Comparison of ENCODE assay signal across 8 mouse cellular contexts in genomic region chr12:4037511-4037910, GRCm38 (mm10). TPM values are rescaled to one million over a fixed set of nuclear protein-coding genes. Genes with fewer than 3 reads are reported as not detected.
DNase-seq lines count a peak whose midpoint lies in the region; ATAC-seq and TF ChIP-seq lines count a peak whose summit lies in the region.

No protein-coding gene starts in this region.

- DNase-seq in heart, postnatal 0 days (ENCODE audit: low spot score) = no peak
- DNase-seq in heart, postnatal 4 days = no peak
- DNase-seq in embryonic facial prominence, embryonic 10.5 days (ENCODE audit: low spot score) = no peak
- no peak for DNase-seq in hindbrain, embryonic 11.5 days (ENCODE audit: low spot score)
- no peak for DNase-seq in midbrain, embryonic 14.5 days
- no peak for DNase-seq in right cerebral cortex, postnatal 25 days
- no peak for DNase-seq in layer of hippocampus, adult 18-20 months (ENCODE audit: low spot score in 2 of 2)
- no peak for DNase-seq in lung, postnatal 14 days

- peak overlapping the region; percentile 61; the same call in 1 of the 2 replicates for H3K9ac ChIP-seq in heart, postnatal 0 days (replicated peaks; ENCODE audit: low read depth, low read length)
- H3K9ac ChIP-seq in hindbrain, embryonic 11.5 days (ENCODE audit: low read depth, low read length) = peak overlapping the region; percentile 74
- peak overlapping the region; percentile 93 for H3K9ac ChIP-seq in midbrain, embryonic 14.5 days (replicated peaks; ENCODE audit: low read length)

- H3K27ac ChIP-seq in heart, postnatal 0 days (ENCODE audit: low read depth) = no peak overlapping the region
- H3K27ac ChIP-seq in embryonic facial prominence, embryonic 10.5 days (replicated peaks) = no peak overlapping the region
- H3K27ac ChIP-seq in hindbrain, embryonic 11.5 days (ENCODE audit: low read depth, low read length) = no peak overlapping the region
- H3K27ac ChIP-seq in midbrain, embryonic 14.5 days (replicated peaks; ENCODE audit: low read depth, low read length) = peak overlapping the region; percentile 86; the same call in 1 of the 2 replicates

- peak overlapping the region; percentile 90 for H3K4me2 ChIP-seq in heart, postnatal 0 days (ENCODE audit: low read depth, low read length)
- H3K4me2 ChIP-seq in hindbrain, embryonic 11.5 days (replicated peaks; ENCODE audit: low read depth, low read length) = peak overlapping the region; percentile 72
- H3K4me2 ChIP-seq in midbrain, embryonic 14.5 days (ENCODE audit: low read length) = peak overlapping the region; percentile 62

- 31% methylated on average over 5 of the region's 5 CpGs for WGBS in heart, postnatal 0 days
- 26% methylated on average over 5 of the region's 5 CpGs for WGBS in embryonic facial prominence, embryonic 10.5 days
- 29% methylated on average over 5 of the region's 5 CpGs for WGBS in hindbrain, embryonic 11.5 days
- 24% methylated on average over 5 of the region's 5 CpGs for WGBS in midbrain, embryonic 14.5 days

- H3K4me1 ChIP-seq in heart, postnatal 0 days (ENCODE audit: control insufficient read depth, insufficient read depth) = peaks cover 12% of the 10 kb centered on the region; the same call in 1 of the 2 replicates
- peaks cover 24% of the 10 kb centered on the region for H3K4me1 ChIP-seq in embryonic facial prominence, embryonic 10.5 days
- H3K4me1 ChIP-seq in hindbrain, embryonic 11.5 days (replicated peaks; ENCODE audit: control insufficient read depth, insufficient read depth, low read length) = peaks cover 7% of the 10 kb centered on the region
- H3K4me1 ChIP-seq in midbrain, embryonic 14.5 days (ENCODE audit: control insufficient read depth, insufficient read depth, low read length) = peaks cover 22% of the 10 kb centered on the region

- H3K36me3 ChIP-seq in heart, postnatal 0 days (replicated peaks; ENCODE audit: control insufficient read depth, insufficient read depth, low read length) = no peaks in the 10 kb centered on the region
- H3K36me3 ChIP-seq in embryonic facial prominence, embryonic 10.5 days (replicated peaks) = no peaks in the 10 kb centered on the region
- no peaks in the 10 kb centered on the region for H3K36me3 ChIP-seq in hindbrain, embryonic 11.5 days (ENCODE audit: control insufficient read depth, insufficient read depth, low read length)
- no peaks in the 10 kb centered on the region for H3K36me3 ChIP-seq in midbrain, embryonic 14.5 days (ENCODE audit: control insufficient read depth, insufficient read depth, low read length)

- H3K4me3 ChIP-seq in heart, postnatal 0 days (ENCODE audit: low read depth, low read length) = peak overlapping the region; percentile 75
- H3K4me3 ChIP-seq in embryonic facial prominence, embryonic 10.5 days = peak overlapping the region; percentile 90
- H3K4me3 ChIP-seq in hindbrain, embryonic 11.5 days (ENCODE audit: low read depth, low read length) = peak overlapping the region; percentile 83
- H3K4me3 ChIP-seq in midbrain, embryonic 14.5 days (replicated peaks; ENCODE audit: low read depth, low read length) = peak overlapping the region; percentile 97

- H3K9me3 ChIP-seq in heart, postnatal 0 days (replicated peaks; ENCODE audit: control insufficient read depth, low read length) = no peaks in the 10 kb centered on the region
- no peaks in the 10 kb centered on the region for H3K9me3 ChIP-seq in embryonic facial prominence, embryonic 10.5 days
- no peaks in the 10 kb centered on the region for H3K9me3 ChIP-seq in hindbrain, embryonic 11.5 days (ENCODE audit: control insufficient read depth, low read length)
- no peaks in the 10 kb centered on the region for H3K9me3 ChIP-seq in midbrain, embryonic 14.5 days (ENCODE audit: control insufficient read depth, low read length)

- no peak for ATAC-seq in heart, postnatal 0 days (ENCODE audit: insufficient read depth, low read depth)
- no peak for ATAC-seq in hindbrain, embryonic 11.5 days (ENCODE audit: low FRiP score)
- no peak for ATAC-seq in midbrain, embryonic 14.5 days (ENCODE audit: low FRiP score, low TSS enrichment)

- H3K27me3 ChIP-seq in heart, postnatal 0 days (ENCODE audit: control insufficient read depth, insufficient read depth, low read length) = no peaks in the 10 kb centered on the region
- peaks cover 64% of the 10 kb centered on the region for H3K27me3 ChIP-seq in embryonic facial prominence, embryonic 10.5 days (replicated peaks; ENCODE audit: low read depth, poor library complexity, severe bottlenecking)
- no peaks in the 10 kb centered on the region for H3K27me3 ChIP-seq in hindbrain, embryonic 11.5 days (ENCODE audit: control insufficient read depth, insufficient read depth, low read length)
- no peaks in the 10 kb centered on the region for H3K27me3 ChIP-seq in midbrain, embryonic 14.5 days (ENCODE audit: control insufficient read depth, insufficient read depth, low read length)

- no peak for TF ChIP-seq EP300 in heart, postnatal 0 days (IDR thresholded peaks at IDR 0.05; ENCODE audit: low read depth)

- no peak for TF ChIP-seq CTCF in heart, postnatal 0 days (IDR thresholded peaks at IDR 0.05; ENCODE audit: low read depth)

RNA-seq across cellular contexts. Expression of gene Efr3b, which starts 1.2 kb away (rescaled TPM):
- total RNA-seq in heart, postnatal 0 days (2014; rRNA removed; ENCODE audit: low replicate concordance) = 6.8 TPM in 2 replicates
- 1.6 TPM in 2 replicates for polyA plus RNA-seq in heart, postnatal 0 days (2015; fragmentation: Nextera tagmentation; extraction: Ambion mirVana)
- 1 to 10 TPM; 8.4 to 9.6 TPM for total RNA-seq in heart, postnatal 4 days (2021)
- polyA plus RNA-seq in embryonic facial prominence, embryonic 10.5 days (2016; fragmentation: Nextera tagmentation; extraction: Ambion mirVana) = 7.3 and 8.4 TPM in 2 replicates
- polyA plus RNA-seq in hindbrain, embryonic 11.5 days (2014; fragmentation: Nextera tagmentation; extraction: Ambion mirVana) = 11.2 and 14.5 TPM in 2 replicates
- 33.6 and 41.4 TPM in 2 replicates for polyA plus RNA-seq in midbrain, embryonic 14.5 days (2014; fragmentation: Nextera tagmentation; extraction: Ambion mirVana)
- total RNA-seq in layer of hippocampus, adult 18-20 months (2021) = 10 to 100 TPM; 91.9 to 92.3 TPM

RNA-seq across cellular contexts. Expression of gene Dnajc27, which starts 44.9 kb away (rescaled TPM):
- 12.6 and 15.9 TPM in 2 replicates for total RNA-seq in heart, postnatal 0 days (2014; rRNA removed; ENCODE audit: low replicate concordance)
- 3.4 and 3.6 TPM in 2 replicates for polyA plus RNA-seq in heart, postnatal 0 days (2015; fragmentation: Nextera tagmentation; extraction: Ambion mirVana)
- total RNA-seq in heart, postnatal 4 days (2021) = 1 to 10 TPM; 8.2 to 9.4 TPM
- polyA plus RNA-seq in embryonic facial prominence, embryonic 10.5 days (2016; fragmentation: Nextera tagmentation; extraction: Ambion mirVana) = 10.6 and 12.2 TPM in 2 replicates
- polyA plus RNA-seq in hindbrain, embryonic 11.5 days (2014; fragmentation: Nextera tagmentation; extraction: Ambion mirVana) = 8.6 and 9.8 TPM in 2 replicates
- 16.0 and 20.1 TPM in 2 replicates for polyA plus RNA-seq in midbrain, embryonic 14.5 days (2014; fragmentation: Nextera tagmentation; extraction: Ambion mirVana)
- 10 to 100 TPM; 82.6 to 83.9 TPM for total RNA-seq in layer of hippocampus, adult 18-20 months (2021)
